Mouse (Mus musculus) monocyte, adult 2 months (primary cell): ENCODE data around the gene Chst3.
A peak's percentile ranks its signal among the peaks of the same experiment; 100 is the strongest.
"Not testable (repeated sequence)": the region's sequence is repeated elsewhere in the genome, so short reads cannot be mapped to it uniquely, and the experiment has no call there.

Experiments used
- DNase-seq, 2 experiments: peaks; one replicate each; pipeline ENCODE4 v3.0.0; 2022; ENCODE audit warnings: low spot score in 2 of 2, low read depth in 1 of 2

Chst3 gene

DNA sequence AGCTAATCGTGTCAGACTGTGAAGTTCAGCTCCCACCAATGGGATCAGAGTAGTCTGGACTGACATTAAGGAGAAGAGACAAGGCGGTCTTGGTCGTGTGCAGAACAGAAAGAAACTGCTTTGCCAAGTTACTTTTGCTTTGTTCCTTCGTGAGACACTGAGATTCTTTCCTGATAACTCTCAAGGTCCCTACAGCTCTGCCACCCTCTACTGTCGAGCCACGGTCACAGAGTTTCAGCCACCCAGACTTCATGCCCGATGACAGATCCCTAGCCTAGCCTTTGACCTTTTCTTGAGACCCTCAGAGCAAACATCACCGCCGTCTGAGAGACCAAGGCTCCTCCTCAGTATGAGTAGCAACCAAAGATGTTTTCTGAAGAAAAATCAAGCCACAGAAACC is 14.9 kb upstream of the Chst3 start:
- no peak for DNase-seq

GRCm38 (mm10) chr10:60230321-60231088 is 11.4 kb upstream of the Chst3 start:
- no peak for DNase-seq

DNA sequence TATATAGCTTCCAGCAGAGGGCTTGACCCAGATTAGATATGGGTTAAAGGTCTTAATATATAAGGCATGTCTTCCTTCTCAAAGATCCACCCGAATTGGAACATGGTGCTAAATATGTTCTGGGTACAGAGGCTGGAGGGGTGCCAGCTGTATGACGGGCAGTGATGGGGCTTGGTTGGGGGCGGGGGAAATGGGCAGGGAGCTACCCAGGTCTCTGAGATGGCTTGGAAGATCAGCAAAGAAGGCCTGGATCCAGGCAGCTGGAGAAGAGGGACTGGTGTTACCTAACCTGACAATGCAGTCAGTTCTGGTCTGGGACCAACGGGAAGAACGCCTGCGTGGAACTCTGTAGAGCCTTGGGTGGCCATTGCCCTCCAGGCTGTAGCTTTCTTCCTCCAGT is 10.1 kb upstream of the Chst3 start:
- no peak for DNase-seq

GRCm38 (mm10) chr10:60227666-60228065 is 8.6 kb upstream of the Chst3 start:
- DNase-seq: no peak

- DNase-seq: no peak
Observed at GRCm38 (mm10) chr10:60224601-60225000, 5.5 kb upstream of the Chst3 start.

GRCm38 (mm10) chr10:60221571-60222259 is 2.7 kb upstream of the Chst3 start:
- DNase-seq: not testable (repeated sequence)

GRCm38 (mm10) chr10:60220607-60221006 is 1.5 kb upstream of the Chst3 start:
- no peak for DNase-seq

GRCm38 (mm10) chr10:60220042-60220523 is 1.0 kb upstream of the Chst3 start:
- no peak for DNase-seq

DNA sequence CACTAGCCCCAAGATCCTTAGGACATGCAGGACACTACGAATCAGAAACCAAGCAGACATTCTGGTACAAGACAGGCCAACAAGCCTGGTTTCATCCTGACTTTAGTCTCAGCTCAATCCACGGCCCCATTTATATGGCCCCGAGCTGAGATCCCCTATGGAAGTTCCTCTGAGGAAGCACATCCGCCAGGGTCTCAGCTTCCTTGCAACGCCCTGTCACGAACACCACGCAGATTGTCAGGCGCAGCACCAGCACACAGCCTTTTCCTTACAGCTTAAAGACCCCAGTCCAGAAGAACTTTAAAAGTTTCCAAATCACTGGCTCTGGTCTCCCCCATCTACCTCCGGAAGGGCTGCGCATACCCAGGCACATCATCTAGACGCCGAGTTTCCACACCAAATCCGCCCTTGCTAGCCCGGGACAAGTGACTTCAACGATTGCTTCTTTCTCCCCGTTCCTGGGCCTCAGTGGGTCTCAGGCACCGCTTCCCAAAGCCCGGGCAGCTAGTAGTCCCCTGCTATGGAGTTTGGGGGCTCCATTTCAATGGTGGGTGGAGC is 948 bp downstream of the Chst3 start:
- no peak for DNase-seq

DNA sequence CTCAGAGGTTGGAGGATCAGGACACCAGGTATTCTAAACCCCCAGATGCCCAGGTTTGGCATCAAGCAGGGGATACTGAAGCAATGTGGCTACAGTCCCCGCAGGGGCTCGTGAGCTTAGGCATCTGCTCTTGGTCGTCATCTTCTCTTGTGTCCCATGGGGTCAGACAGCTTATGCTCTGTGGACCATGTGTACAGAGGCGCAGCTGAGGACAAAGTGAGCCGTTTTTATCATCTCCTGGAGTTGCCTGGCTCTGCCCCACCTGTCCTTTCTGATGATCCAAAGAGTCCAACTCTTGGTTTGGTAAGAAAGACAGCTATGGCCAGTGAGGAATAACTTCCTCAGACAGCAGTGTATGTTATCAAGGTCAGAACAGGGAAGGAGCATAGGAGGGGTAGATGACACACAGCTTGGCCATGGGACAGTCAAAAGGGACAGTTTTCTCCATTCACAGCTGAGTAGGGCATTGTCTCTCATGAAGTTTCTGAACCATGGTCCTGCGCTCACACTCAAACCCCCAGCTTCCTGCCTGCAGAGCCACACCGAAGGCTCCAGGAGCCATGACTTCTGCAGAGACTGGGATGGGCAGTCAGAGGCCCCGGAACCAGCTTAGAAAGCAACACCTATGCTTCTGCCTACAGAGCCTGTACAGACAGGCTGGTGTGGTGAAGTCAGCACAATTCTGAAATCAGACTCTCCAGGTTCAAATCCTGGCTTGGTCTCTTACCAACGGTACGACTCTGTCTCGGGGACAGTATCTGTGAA is 2.5 kb downstream of the Chst3 start:
- no peak for DNase-seq

GRCm38 (mm10) chr10:60215077-60215960 is 3.7 kb downstream of the Chst3 start:
- DNase-seq: no peak

- no peak for DNase-seq
Observed at GRCm38 (mm10) chr10:60212589-60213379, 6.3 kb downstream of the Chst3 start.

DNA sequence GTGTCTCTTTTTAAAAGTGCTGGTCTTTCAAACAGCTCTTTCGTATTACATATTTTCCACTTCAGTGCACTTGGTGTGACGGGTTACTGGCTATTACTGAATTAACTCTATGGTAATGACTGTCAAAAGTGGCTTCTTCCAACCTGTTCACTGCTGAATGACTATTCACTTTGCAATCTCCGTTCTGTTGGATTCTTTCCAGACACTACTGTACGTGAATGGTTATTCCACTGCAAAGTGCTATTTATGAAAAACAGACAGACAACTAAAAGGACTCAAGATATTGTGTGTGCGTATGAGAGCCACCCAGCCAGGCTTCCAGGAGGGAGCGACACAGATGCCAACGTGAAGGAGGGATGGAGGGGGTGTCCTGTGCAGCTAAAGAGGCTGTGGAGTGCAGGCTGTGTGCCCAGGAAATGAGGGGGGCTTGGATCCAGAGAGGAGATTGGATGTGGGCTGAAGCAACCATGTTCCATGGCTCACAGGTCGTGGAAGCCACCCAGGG is 7.5 kb downstream of the Chst3 start:
- DNase-seq: no peak

DNA sequence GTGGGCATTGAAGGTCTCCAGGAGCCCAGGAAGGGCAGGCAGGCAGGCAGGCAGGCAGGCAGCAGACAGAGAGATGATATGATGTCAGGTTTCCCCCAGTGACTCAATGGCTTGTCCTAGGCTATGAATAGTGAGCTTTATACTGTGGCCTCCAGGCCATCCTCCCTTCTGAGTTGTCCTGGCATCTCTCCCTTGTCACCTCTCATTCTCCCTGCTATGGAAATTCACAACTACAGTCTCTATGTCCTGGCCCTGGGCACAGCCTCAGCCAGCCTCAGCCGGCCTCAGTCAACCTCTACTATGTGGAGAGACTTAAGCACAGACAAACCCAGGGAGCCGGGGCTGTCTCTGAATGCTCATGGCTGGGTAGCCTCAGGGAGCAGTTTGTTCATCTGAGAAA is 8.6 kb downstream of the Chst3 start:
- DNase-seq: no peak

DNA sequence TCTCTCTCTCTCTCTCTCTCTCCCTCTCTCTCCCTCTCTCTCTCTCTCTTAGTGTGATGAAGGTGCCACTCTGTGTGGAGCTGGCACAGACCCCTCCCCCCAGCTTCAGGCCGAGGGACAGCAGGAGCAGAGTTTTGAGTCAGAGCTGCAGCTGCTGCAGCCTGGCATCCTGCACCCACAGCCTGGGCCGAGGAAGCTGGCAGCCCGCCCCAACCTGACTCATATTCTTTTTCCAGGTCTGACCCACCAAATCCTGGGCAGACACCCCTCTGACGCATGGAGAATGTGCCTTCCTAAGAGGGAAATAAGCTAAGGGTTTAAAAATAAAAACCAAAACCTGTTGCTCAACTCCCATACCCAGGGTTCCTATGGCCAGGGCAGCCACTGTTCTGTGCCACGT is 9.8 kb downstream of the Chst3 start:
- no peak for DNase-seq

GRCm38 (mm10) chr10:60207166-60207705 is 11.8 kb downstream of the Chst3 start:
- DNase-seq: no peak

DNA sequence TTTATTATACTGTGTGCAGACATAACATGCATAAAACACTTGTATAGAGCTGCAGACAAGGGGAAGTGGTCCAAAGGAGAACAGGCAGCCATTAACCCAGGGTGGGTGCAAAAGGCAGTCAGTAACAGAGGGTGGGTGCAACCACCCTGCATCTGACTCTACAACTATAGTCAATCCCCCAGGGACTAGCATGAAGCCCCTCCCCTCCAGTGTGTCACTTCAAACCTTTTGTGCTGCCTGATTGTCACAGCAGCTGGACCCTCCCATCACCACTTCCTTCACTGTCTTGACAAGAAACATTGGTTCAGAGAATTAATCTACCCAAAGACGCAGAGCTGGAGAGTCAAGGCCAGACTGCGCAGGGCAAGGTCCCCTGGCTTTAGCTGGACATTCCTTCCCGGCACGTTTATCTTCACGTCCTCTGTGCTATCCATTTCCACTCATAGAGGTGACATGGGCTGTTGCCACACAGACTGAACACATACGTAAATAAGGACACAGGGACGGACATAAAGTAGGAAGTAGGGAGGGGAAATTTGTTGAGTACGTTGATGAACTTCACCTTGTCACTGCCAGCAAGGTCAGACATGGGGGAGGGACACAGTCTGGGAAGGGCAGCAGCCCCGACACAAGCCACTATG is 13.3 kb downstream of the Chst3 start:
- DNase-seq: peak in 1 of 2 experiments; percentile 29

GRCm38 (mm10) chr10:60202785-60203184 is 16.3 kb downstream of the Chst3 start:
- DNase-seq: no peak

DNA sequence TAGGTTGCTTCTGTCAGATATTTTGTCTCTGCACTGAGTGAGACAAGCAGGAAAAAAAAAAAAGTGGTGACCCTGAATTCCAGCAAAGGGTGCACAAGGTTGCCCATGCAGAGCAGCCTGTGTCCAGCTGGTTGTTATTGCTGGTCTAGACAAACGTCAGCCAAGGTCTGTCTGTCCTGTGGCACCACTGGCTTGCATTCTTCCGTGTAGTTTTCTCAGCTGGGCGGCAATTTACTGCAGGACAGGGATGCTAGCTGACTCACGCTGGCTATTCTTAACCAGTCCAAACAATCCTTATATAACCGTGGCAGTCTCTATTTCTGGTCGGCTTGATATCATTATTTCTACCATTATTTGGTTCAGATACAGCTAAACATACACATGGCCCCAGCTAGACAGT is 18.1 kb downstream of the Chst3 start:
- no peak for DNase-seq
